Comparison of ENCODE assay signal across 33 mouse cellular contexts in the genomic region with DNA sequence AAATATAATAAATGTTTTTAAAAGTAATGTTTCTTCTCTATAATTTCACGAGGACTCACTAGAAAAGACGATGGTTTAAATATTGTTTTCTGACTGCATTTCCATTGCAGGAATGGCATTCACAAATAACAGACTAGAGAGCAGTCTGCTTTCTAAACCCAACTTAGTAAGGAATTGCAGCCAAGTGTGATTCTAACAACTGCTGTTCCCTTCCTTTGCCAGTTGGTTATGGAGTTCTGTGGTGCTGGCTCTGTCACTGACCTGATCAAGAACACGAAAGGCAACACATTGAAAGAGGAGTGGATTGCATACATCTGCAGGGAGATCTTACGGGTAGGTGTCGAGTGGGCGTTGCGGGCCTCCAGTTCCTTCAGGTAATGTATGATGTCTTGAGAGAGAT.
DNase-seq lines count a peak whose midpoint lies in the region; ATAC-seq and TF ChIP-seq lines count a peak whose summit lies in the region.
"Had no signal": no experiment of that assay in that cellular context is flagged by ENCODE, and none has a peak within 500 bp of the region (broad histone marks: within the 10 kb centered on the region; RNA-seq: fewer than 3 reads in every experiment).

No protein-coding gene starts in this region.

- no peak; the same call in 1 of the 2 replicates for ATAC-seq in forebrain, embryonic 14.5 days
- ATAC-seq in forebrain, embryonic 13.5 days, result no peak; the same call in 1 of the 2 replicates
- no peak for ATAC-seq in midbrain, postnatal 0 days (ENCODE audit: low FRiP score)
- ATAC-seq: activated CD4-positive, CD25-positive, alpha-beta regulatory T cell, adult 4 months; intestine, embryonic 16.5 days; midbrain, embryonic 15.5 days had no signal

- no peaks in the 10 kb centered on the region for H3K27me3 ChIP-seq in forebrain, embryonic 14.5 days (replicated peaks; ENCODE audit: control insufficient read depth, insufficient read depth, low read length)
- H3K27me3 ChIP-seq in forebrain, embryonic 13.5 days, result no peaks in the 10 kb centered on the region
- H3K27me3 ChIP-seq in heart, embryonic 10.5 days (ENCODE audit: insufficient read depth, poor library complexity, severe bottlenecking), result no peaks in the 10 kb centered on the region
- no peaks in the 10 kb centered on the region for H3K27me3 ChIP-seq in midbrain, postnatal 0 days (ENCODE audit: insufficient read depth, low read length)
- H3K27me3 ChIP-seq: CH12.LX; embryonic facial prominence, embryonic 12.5 days; hindbrain, embryonic 12.5 days; liver, embryonic 15.5 days; midbrain, embryonic 15.5 days had no signal

- H3K4me1 ChIP-seq in forebrain, embryonic 14.5 days (ENCODE audit: control insufficient read depth, insufficient read depth, low read length), result no peaks in the 10 kb centered on the region
- H3K4me1 ChIP-seq in forebrain, embryonic 13.5 days, result no peaks in the 10 kb centered on the region
- no peaks in the 10 kb centered on the region for H3K4me1 ChIP-seq in heart, embryonic 10.5 days
- H3K4me1 ChIP-seq in midbrain, postnatal 0 days (ENCODE audit: insufficient read depth, low read length), result no peaks in the 10 kb centered on the region
- H3K4me1 ChIP-seq: embryonic facial prominence, embryonic 12.5 days; hindbrain, embryonic 12.5 days; liver, embryonic 15.5 days; midbrain, embryonic 10.5 days; midbrain, embryonic 15.5 days had no signal

- H3K36me3 ChIP-seq in forebrain, embryonic 14.5 days (ENCODE audit: control insufficient read depth, insufficient read depth, low read length), result no peaks in the 10 kb centered on the region
- no peaks in the 10 kb centered on the region for H3K36me3 ChIP-seq in forebrain, embryonic 13.5 days (ENCODE audit: poor library complexity, severe bottlenecking)
- H3K36me3 ChIP-seq in heart, embryonic 10.5 days, result no peaks in the 10 kb centered on the region
- no peaks in the 10 kb centered on the region for H3K36me3 ChIP-seq in midbrain, postnatal 0 days (ENCODE audit: insufficient read depth, low read length)
- H3K36me3 ChIP-seq: embryonic facial prominence, embryonic 12.5 days; hindbrain, embryonic 12.5 days; liver, embryonic 15.5 days; midbrain, embryonic 10.5 days; midbrain, embryonic 15.5 days had no signal

- H3K9ac ChIP-seq in forebrain, embryonic 14.5 days (ENCODE audit: low read length), result no peak overlapping the region
- H3K9ac ChIP-seq in forebrain, embryonic 13.5 days, result no peak overlapping the region
- H3K9ac ChIP-seq in midbrain, postnatal 0 days (replicated peaks; ENCODE audit: low read length, poor library complexity, severe bottlenecking), result no peak overlapping the region
- H3K9ac ChIP-seq: embryonic facial prominence, embryonic 12.5 days; hindbrain, embryonic 12.5 days; liver, embryonic 15.5 days; lung, embryonic 14.5 days; midbrain, embryonic 15.5 days had no signal

- H3K9me3 ChIP-seq in forebrain, embryonic 14.5 days (replicated peaks; ENCODE audit: control insufficient read depth, low read length), result no peaks in the 10 kb centered on the region
- no peaks in the 10 kb centered on the region for H3K9me3 ChIP-seq in forebrain, embryonic 13.5 days (replicated peaks)
- H3K9me3 ChIP-seq in heart, embryonic 10.5 days, result no peaks in the 10 kb centered on the region
- no peaks in the 10 kb centered on the region for H3K9me3 ChIP-seq in midbrain, postnatal 0 days (ENCODE audit: low read length)
- H3K9me3 ChIP-seq: embryonic facial prominence, embryonic 12.5 days; hindbrain, embryonic 12.5 days; liver, embryonic 15.5 days; midbrain, embryonic 10.5 days; midbrain, embryonic 15.5 days had no signal

- H3K4me2 ChIP-seq in forebrain, embryonic 14.5 days (ENCODE audit: low read length), result no peak overlapping the region
- no peak overlapping the region for H3K4me2 ChIP-seq in forebrain, embryonic 13.5 days
- no peak overlapping the region for H3K4me2 ChIP-seq in midbrain, postnatal 0 days (ENCODE audit: low read depth, low read length, poor library complexity, severe bottlenecking)
- H3K4me2 ChIP-seq: embryonic facial prominence, embryonic 12.5 days; heart, embryonic 11.5 days; hindbrain, embryonic 12.5 days; liver, embryonic 15.5 days; lung, embryonic 14.5 days; midbrain, embryonic 15.5 days had no signal

- no peak overlapping the region for H3K27ac ChIP-seq in forebrain, embryonic 14.5 days (ENCODE audit: low read depth, low read length)
- H3K27ac ChIP-seq in forebrain, embryonic 13.5 days, result no peak overlapping the region
- H3K27ac ChIP-seq in heart, embryonic 10.5 days, result no peak overlapping the region
- no peak overlapping the region for H3K27ac ChIP-seq in midbrain, postnatal 0 days (ENCODE audit: low read depth, low read length)
- H3K27ac ChIP-seq: embryonic facial prominence, embryonic 12.5 days; hindbrain, embryonic 12.5 days; kidney, postnatal 0 days; liver, embryonic 15.5 days; midbrain, embryonic 10.5 days; midbrain, embryonic 15.5 days had no signal

- TF ChIP-seq CTCF in midbrain, postnatal 0 days (IDR thresholded peaks at IDR 0.05), result no peak

- WGBS in forebrain, embryonic 14.5 days, result 89% methylated on average over 7 of the region's 7 CpGs
- WGBS in forebrain, embryonic 13.5 days, result 95% methylated on average over 7 of the region's 7 CpGs
- WGBS in heart, embryonic 10.5 days, result 90% methylated on average over 7 of the region's 7 CpGs
- 93% methylated on average over 7 of the region's 7 CpGs for WGBS in midbrain, postnatal 0 days

- DNase-seq in forebrain, embryonic 14.5 days (ENCODE audit: low spot score), result peak; percentile 38
- peak; percentile 30 for DNase-seq in heart, adult 11 months
- DNase-seq in heart, embryonic 10.5 days (ENCODE audit: low spot score), result no peak
- peak; percentile 47 for DNase-seq in layer of hippocampus, adult 11-12 months (ENCODE audit: low spot score)
- DNase-seq in layer of hippocampus, postnatal 14 days (ENCODE audit: low spot score in 2 of 2), result peak; percentile 31 to 79
- DNase-seq in midbrain, postnatal 0 days (ENCODE audit: low spot score), result no peak
- DNase-seq in ovary, postnatal 14 days (ENCODE audit: low spot score), result no peak
- DNase-seq: adrenal gland, adult 2 months; adrenal gland, postnatal 36 days; cerebellum, adult 11 months; cerebellum, adult 9-11 months; embryo, embryonic 11 days; gastrocnemius, postnatal 14 days; heart, postnatal 36 days; kidney, adult 8-10 months; kidney, postnatal 4 days; liver; lung, embryonic 14.5 days; right cerebral cortex, postnatal 14 days; spleen, adult 18-20 months; thymus, adult 18-20 months; thymus, postnatal 25 days had no signal

- H3K4me3 ChIP-seq in forebrain, embryonic 14.5 days (ENCODE audit: low read depth, low read length), result no peak overlapping the region
- no peak overlapping the region for H3K4me3 ChIP-seq in forebrain, embryonic 13.5 days
- no peak overlapping the region for H3K4me3 ChIP-seq in heart, embryonic 10.5 days
- no peak overlapping the region for H3K4me3 ChIP-seq in midbrain, postnatal 0 days (ENCODE audit: low read depth, low read length)
- H3K4me3 ChIP-seq: embryonic facial prominence, embryonic 12.5 days; hindbrain, embryonic 12.5 days; liver, embryonic 15.5 days; midbrain, embryonic 10.5 days; midbrain, embryonic 15.5 days had no signal

Comparison
In these comparisons a context has a peak if more than half of its experiments do, and no peak if none do; other contexts are left out.
1. DNase-seq: peak in forebrain, embryonic 14.5 days (single experiment), heart, adult 11 months (single experiment), layer of hippocampus, adult 11-12 months (single experiment) and layer of hippocampus, postnatal 14 days (2 of 2); none in heart, embryonic 10.5 days (single experiment), midbrain, postnatal 0 days (single experiment) and ovary, postnatal 14 days (single experiment).